Mouse (Mus musculus): ENCODE data around the gene Ppp1r12a.

- no peak for TF ChIP-seq CTCF (conservative IDR thresholded peaks at IDR 0.05; ENCODE audit: insufficient read depth, insufficient read length, low read depth, low read length)
- TF ChIP-seq POLR2A (IDR thresholded peaks at IDR 0.05; ENCODE audit: low read depth, low read length), result no peak
Measured at GRCm38 (mm10) chr10:108264641-108265040, 102.6 kb downstream of the Ppp1r12a start.

All from kidney, adult 2 months (tissue).